In the genomic region with DNA sequence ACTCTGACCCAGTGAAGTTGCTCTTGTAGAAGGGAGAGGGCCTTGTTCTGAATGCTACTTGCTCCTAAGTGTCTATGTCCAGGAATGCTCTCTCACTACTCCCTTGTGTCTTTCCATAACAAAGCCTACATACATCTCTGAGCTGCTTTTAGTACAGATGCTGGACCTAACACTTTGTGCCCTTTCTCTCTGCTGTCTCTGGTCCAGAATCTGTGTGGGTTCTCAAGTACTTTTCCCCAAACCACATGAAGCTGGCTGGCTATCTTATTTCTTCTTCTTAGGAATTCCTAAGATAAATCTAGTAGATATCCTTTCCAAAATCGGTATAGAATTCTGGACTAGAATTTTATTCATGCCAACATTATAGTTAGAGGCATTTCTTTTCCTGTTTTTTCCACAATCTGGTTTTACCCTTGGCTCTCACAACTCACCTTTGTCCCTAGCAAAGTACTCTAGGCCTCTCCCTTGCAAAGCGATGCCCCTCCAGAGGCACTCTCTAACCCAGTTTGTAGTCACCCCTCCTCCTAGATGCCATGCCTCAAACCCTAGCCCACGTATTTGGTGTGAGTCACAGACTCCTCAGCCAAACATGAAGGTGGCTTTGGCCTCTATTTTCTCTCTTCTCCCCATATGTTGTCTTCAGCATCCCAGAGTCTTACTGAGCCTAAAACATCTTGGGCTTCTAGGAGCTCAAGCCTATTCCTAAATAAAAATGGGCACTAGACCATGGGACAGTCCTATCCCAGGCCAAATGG, we compare ENCODE assay signal across 22 mouse cellular contexts. TPM values are rescaled to one million over a fixed set of nuclear protein-coding genes. Genes with fewer than 3 reads are reported as not detected.
"Had no signal": no experiment of that assay in that cellular context is flagged by ENCODE, and none has a peak within 500 bp of the region (broad histone marks: within the 10 kb centered on the region; RNA-seq: fewer than 3 reads in every experiment).

No protein-coding gene starts in this region.

- H3K4me3 ChIP-seq: limb, embryonic 15.5 days; liver, embryonic 12.5 days; midbrain, embryonic 10.5 days; midbrain, embryonic 15.5 days; neural tube, embryonic 13.5 days; stomach, embryonic 15.5 days had no signal

- H3K27me3 ChIP-seq: limb, embryonic 15.5 days; liver, embryonic 12.5 days; midbrain, embryonic 15.5 days; neural tube, embryonic 13.5 days; stomach, embryonic 15.5 days had no signal

- H3K9me3 ChIP-seq: limb, embryonic 15.5 days; liver, embryonic 12.5 days; midbrain, embryonic 10.5 days; midbrain, embryonic 15.5 days; neural tube, embryonic 13.5 days; stomach, embryonic 15.5 days had no signal

- H3K9ac ChIP-seq: limb, embryonic 15.5 days; liver, embryonic 12.5 days; lung, embryonic 14.5 days; midbrain, embryonic 15.5 days; neural tube, embryonic 13.5 days; stomach, embryonic 15.5 days had no signal

- H3K27ac ChIP-seq: liver, embryonic 12.5 days; midbrain, embryonic 10.5 days; midbrain, embryonic 15.5 days; stomach, embryonic 15.5 days had no signal

- DNase-seq: kidney, adult 18-20 months; kidney, postnatal 10 days; lung, embryonic 14.5 days; lung, postnatal 10 days; lung, postnatal 4 days; thymus, adult 2 months; thymus, postnatal 25 days had no signal

- H3K4me2 ChIP-seq: limb, embryonic 15.5 days; liver, embryonic 12.5 days; lung, embryonic 14.5 days; midbrain, embryonic 15.5 days; neural tube, embryonic 13.5 days; stomach, embryonic 15.5 days had no signal

- ATAC-seq: liver, embryonic 12.5 days; midbrain, embryonic 15.5 days had no signal

- H3K4me1 ChIP-seq: limb, embryonic 15.5 days; stomach, embryonic 15.5 days had no signal

RNA-seq across cellular contexts. Expression of gene Chrm4, which starts 23.7 kb away (rescaled TPM):
- total RNA-seq: megakaryocyte, adult 5-6 weeks had no signal
- polyA plus RNA-seq: kidney, embryonic 14.5 days had no signal

RNA-seq across cellular contexts. Expression of gene Gm9821, which starts 42.2 kb away (rescaled TPM):
- total RNA-seq: layer of hippocampus, adult 8-10 months; layer of hippocampus, postnatal 14 days; left cerebral cortex, adult 18-20 months; megakaryocyte, adult 5-6 weeks had no signal
- polyA plus RNA-seq: large intestine, adult 2 months; spleen, adult 2 months; testis, adult 2 months; urinary bladder, adult 2 months had no signal
